Mouse (Mus musculus) liver, postnatal 0 days (tissue): ENCODE results near the gene Irx1. TPM values are rescaled to one million over a fixed set of nuclear protein-coding genes. Genes with fewer than 3 reads are reported as not detected.

Experiments used
- ATAC-seq: fragments of 200-750 bp; cut with Nextera tagmentation; 2 replicates; pipeline ENCODE4 v1.8.0; 2017; ENCODE audit warnings: mild to moderate bottlenecking, moderate library complexity
- DNase-seq: peaks from one replicate; pipeline ENCODE4 v3.0.0-alpha.2; 2016
- H3K27ac ChIP-seq: fragments of 300-500 bp; sonication (generic); 2 replicates; pipeline ENCODE4 v1.5.1; 2014; ENCODE audit warnings: antibody characterized with exemption, moderate library complexity, mild to moderate bottlenecking, low read depth
- H3K27me3 ChIP-seq: fragments of 300-500 bp; sonication (generic); 2 replicates; pipeline ENCODE4 v1.6.1; 2014; ENCODE audit warnings: low read length, control low read depth, mixed read lengths; ENCODE audit not compliant: insufficient read depth
- H3K36me3 ChIP-seq: fragments of 300-500 bp; sonication (generic); replicated peaks from 2 replicates; pipeline ENCODE4 v1.6.1; 2014; ENCODE audit warnings: mild to moderate bottlenecking, control low read depth, low read length, moderate library complexity, mixed read lengths; ENCODE audit not compliant: insufficient read depth
- H3K4me1 ChIP-seq: fragments of 300-500 bp; sonication (generic); 2 replicates; pipeline ENCODE4 v1.6.1; 2014; ENCODE audit warnings: antibody characterized with exemption, mild to moderate bottlenecking, control low read depth; ENCODE audit not compliant: insufficient read depth
- H3K4me2 ChIP-seq: fragments of 300-500 bp; sonication (generic); 2 replicates; pipeline ENCODE4 v1.6.1; 2014; ENCODE audit warnings: low read depth, mild to moderate bottlenecking, low read length, moderate library complexity, mixed read lengths
- H3K4me3 ChIP-seq: fragments of 300-500 bp; sonication (generic); 2 replicates; pipeline ENCODE4 v1.5.1; 2014; ENCODE audit warnings: low read depth, low read length
- H3K9ac ChIP-seq: fragments of 300-500 bp; sonication (generic); replicated peaks from 2 replicates; pipeline ENCODE4 v1.6.1; 2014; ENCODE audit warnings: mild to moderate bottlenecking, moderate library complexity
- H3K9me3 ChIP-seq: fragments of 300-500 bp; sonication (generic); 2 replicates; pipeline ENCODE4 v1.6.1; 2016; ENCODE audit warnings: mild to moderate bottlenecking, control low read depth, low read length, mixed read lengths
- CTCF ChIP-seq: sonication (generic); IDR thresholded peaks from 2 replicates; pipeline ENCODE4 v1.5.1; 2016; ENCODE audit warnings: antibody characterized with exemption, low read depth
- EP300 ChIP-seq: IDR thresholded peaks from 2 replicates; pipeline ENCODE4 v1.6.1; 2016; ENCODE audit warnings: antibody characterized with exemption, low read depth, mild to moderate bottlenecking
- WGBS: fragments of 180-500 bp; shearing (Covaris S2); extraction: QIAGEN DNeasy Blood & Tissue Kit; methylation state at CpG from one replicate; pipeline ENCODE4 v1.1.7; 2014; ENCODE audit not compliant: insufficient replicate concordance; 5-methylcytosine and 5-hydroxymethylcytosine counted together
- polyA plus RNA-seq: library from polyadenylated mRNA; unstranded; fragments of >200 nt; fragmentation: Nextera tagmentation; extraction: Ambion mirVana; gene quantifications from 2 replicates; pipeline ENCODE4 v1.2.1, GENCODE M21; 2015

The Irx1 gene
- polyA plus RNA-seq, 1 experiment from 2014 or later = not detected

DNA sequence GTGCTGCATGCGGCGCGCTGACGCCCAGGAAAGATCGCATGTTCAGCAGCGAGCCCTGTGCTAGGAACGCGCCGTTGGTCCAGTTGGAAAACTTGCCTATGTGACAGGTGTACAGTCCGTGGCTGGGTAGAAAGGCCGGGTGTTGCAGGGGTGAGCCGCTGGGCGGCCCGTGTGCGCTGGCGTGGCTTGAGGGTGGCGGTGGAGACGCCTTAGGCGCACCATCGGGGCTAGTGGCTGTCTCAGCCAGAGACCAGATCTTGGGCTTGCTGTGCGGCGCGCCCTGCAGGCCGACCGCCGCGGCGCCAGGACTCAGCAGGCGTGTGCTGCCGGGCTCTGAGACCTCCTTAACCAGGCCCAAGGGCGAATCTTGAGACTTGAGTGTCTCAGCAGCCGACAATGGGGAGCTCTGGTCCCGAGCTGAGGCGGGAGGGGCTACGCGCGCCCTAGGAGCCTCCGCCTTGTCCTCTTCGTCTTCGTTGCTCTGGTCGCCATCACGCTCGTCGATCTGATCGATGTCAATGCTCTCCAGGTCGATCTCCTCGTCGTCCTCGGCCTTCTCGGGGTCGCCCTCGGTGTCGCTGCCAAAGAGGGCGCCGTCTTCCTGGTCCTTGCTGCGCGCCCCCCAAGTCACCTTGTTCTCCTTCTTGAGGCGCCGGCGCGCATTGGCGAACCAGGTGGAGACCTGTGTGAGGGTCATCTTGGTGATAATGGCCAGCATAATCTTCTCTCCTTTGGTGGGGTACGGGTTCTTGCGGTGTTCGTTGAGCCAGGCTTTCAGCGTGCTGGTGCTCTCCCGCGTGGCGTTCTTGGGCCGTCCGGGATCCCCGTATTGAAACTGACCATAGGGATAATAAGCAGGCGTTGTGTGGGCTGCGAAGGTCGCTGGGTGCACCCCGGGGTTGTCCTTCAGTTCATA lies 3.9 kb downstream of the Irx1 start:
- Histone ChIP-seq H3K4me3 (no peak overlapping the region), H3K27me3 (peaks cover 89% of the 10 kb centered on the region)
- WGBS = 3% methylated on average over 75 of the region's 76 CpGs

GRCm38 (mm10) chr13:71958651-71959050 lies 4.9 kb downstream of the Irx1 start:
- 2% methylated on average over 16 of the region's 16 CpGs for WGBS
- H3K4me2 ChIP-seq = no peak overlapping the region
- no peak for ATAC-seq

More for the DNA sequence above, 3.9 kb downstream of the Irx1 start:
- Histone ChIP-seq H3K9me3 (no peaks in the 10 kb centered on the region), H3K4me2 (no peak overlapping the region), H3K27ac (no peak overlapping the region), H3K4me1 (no peaks in the 10 kb centered on the region), H3K9ac (no peak overlapping the region), H3K36me3 (no peaks in the 10 kb centered on the region)
- DNase-seq = no peak
- no peak for ATAC-seq
- no peak for TF ChIP-seq CTCF
- no peak for TF ChIP-seq EP300

DNA sequence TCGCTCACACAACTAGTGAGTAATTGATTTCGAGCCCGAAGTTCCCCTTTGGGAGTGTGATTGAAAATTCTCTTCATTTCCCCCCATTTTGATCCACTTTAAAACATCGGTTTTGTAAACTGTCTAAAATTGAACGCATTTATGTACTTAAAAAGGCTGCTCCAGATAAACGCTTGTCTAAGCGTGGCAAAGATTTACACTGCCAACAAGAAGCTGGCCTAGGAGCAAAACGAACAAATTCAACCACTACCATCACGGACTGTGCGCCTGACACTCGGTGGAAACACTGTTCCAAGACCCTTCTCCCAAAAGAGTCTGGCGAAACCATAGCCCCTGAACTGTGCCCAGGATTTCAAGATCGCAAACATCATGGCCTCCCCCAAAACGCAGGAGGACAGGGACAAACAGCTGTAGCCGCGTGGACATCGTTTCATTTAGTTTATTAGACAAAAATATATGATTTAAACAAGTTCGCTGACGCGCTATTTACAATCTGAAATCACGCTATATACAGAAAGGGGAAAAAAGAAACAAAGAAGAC lies 5.6 kb downstream of the Irx1 start:
- no peaks in the 10 kb centered on the region for H3K36me3 ChIP-seq
- H3K4me3 ChIP-seq = no peak overlapping the region
- 3% methylated on average over 21 of the region's 21 CpGs for WGBS
- H3K27me3 ChIP-seq = peaks cover 76% of the 10 kb centered on the region
- ATAC-seq (no peak), DNase-seq (no peak)
- H3K4me2 ChIP-seq = no peak overlapping the region
- H3K9me3 ChIP-seq = no peaks in the 10 kb centered on the region
- H3K4me1 ChIP-seq = no peaks in the 10 kb centered on the region
- TF ChIP-seq EP300 (no peak), CTCF (no peak)
- H3K27ac ChIP-seq = no peak overlapping the region
- no peak overlapping the region for H3K9ac ChIP-seq

More at GRCm38 (mm10) chr13:71958651-71959050, 4.9 kb downstream of the Irx1 start:
- no peaks in the 10 kb centered on the region for H3K36me3 ChIP-seq
- no peak overlapping the region for H3K4me3 ChIP-seq
- no peak for TF ChIP-seq CTCF
- H3K27ac ChIP-seq = no peak overlapping the region
- H3K27me3 ChIP-seq = peaks cover 84% of the 10 kb centered on the region
- no peaks in the 10 kb centered on the region for H3K9me3 ChIP-seq
- no peak overlapping the region for H3K9ac ChIP-seq
- no peak for DNase-seq
- no peaks in the 10 kb centered on the region for H3K4me1 ChIP-seq

DNA sequence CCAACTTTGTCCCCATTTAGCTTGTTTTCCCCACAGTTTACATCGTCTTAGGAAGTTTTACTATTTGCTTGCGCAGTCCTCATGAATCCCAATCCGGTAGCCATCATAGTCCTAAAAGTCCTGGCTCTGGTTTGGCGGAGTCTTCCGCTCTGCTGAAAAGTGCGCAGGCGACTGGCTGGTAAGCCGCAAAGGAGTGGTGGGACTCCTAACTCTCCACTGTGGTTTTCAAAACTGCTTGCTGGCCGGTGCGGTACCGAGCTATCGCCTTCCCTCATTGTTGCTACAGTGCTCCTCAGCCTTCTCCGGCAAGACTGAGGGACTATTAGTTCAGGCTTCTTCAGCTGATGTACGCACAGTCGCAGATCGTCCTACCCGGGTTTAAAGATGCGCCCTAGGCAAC lies 6.4 kb downstream of the Irx1 start:
- TF ChIP-seq CTCF = no peak
- TF ChIP-seq EP300 = no peak
- ATAC-seq (no peak), DNase-seq (no peak)
- Histone ChIP-seq H3K9ac (no peak overlapping the region), H3K27me3 (peaks cover 69% of the 10 kb centered on the region), H3K4me3 (no peak overlapping the region), H3K36me3 (no peaks in the 10 kb centered on the region), H3K27ac (no peak overlapping the region), H3K4me2 (no peak overlapping the region), H3K4me1 (no peaks in the 10 kb centered on the region), H3K9me3 (no peaks in the 10 kb centered on the region)
- 3% methylated on average over 18 of the region's 18 CpGs for WGBS

- ATAC-seq (no peak), DNase-seq (peak; percentile 33)
- H3K36me3 ChIP-seq = no peaks in the 10 kb centered on the region
- no peak overlapping the region for H3K4me2 ChIP-seq
- H3K9ac ChIP-seq = no peak overlapping the region
- 2% methylated on average over 9 of the region's 9 CpGs for WGBS
- peaks cover 63% of the 10 kb centered on the region for H3K27me3 ChIP-seq
- H3K9me3 ChIP-seq = no peaks in the 10 kb centered on the region
- H3K4me1 ChIP-seq = no peaks in the 10 kb centered on the region
- TF ChIP-seq EP300 (no peak), CTCF (peak; percentile 62)
- H3K27ac ChIP-seq = no peak overlapping the region
- no peak overlapping the region for H3K4me3 ChIP-seq
Measured at GRCm38 (mm10) chr13:71956481-71956880, 7.0 kb downstream of the Irx1 start.

DNA sequence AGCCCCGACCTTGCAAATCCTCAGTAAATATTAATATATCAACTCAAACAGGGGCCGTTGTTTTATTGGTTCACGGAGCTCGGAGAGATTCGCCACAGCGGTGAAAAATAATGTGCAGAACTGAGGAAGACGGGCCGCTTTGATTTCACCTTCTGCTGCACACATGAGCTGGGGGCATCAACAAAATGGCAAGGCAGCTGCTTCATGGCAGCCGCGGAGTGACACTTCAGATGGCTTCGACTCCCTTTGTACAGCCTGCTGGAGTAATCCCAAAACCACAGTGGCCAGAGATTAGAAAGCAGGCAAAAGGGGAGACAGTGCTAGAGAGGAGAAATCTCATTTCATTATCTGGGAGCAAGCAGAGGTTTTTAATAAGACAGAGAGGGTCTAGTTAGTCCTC lies 11.6 kb downstream of the Irx1 start:
- TF ChIP-seq CTCF (no peak), EP300 (no peak)
- Histone ChIP-seq H3K36me3 (no peaks in the 10 kb centered on the region), H3K4me1 (no peaks in the 10 kb centered on the region), H3K9ac (no peak overlapping the region), H3K27me3 (peaks cover 18% of the 10 kb centered on the region), H3K4me2 (no peak overlapping the region), H3K4me3 (no peak overlapping the region), H3K27ac (no peak overlapping the region), H3K9me3 (no peaks in the 10 kb centered on the region)
- 72% methylated on average over 11 of the region's 11 CpGs for WGBS
- no peak for DNase-seq
- no peak for ATAC-seq
